Mouse (Mus musculus) embryo, embryonic 10.5 days (tissue): Measurements from ENCODE around the gene Lmx1b.

Experiments
- DNase-seq: peaks from one replicate; pipeline ENCODE4 v3.0.0-alpha.2; 2015; ENCODE audit warnings: low spot score

Lmx1b gene

GRCm38 (mm10) chr2:33582457-33583060 is 57.8 kb downstream of the Lmx1b start:
- DNase-seq = peak; percentile 59

DNA sequence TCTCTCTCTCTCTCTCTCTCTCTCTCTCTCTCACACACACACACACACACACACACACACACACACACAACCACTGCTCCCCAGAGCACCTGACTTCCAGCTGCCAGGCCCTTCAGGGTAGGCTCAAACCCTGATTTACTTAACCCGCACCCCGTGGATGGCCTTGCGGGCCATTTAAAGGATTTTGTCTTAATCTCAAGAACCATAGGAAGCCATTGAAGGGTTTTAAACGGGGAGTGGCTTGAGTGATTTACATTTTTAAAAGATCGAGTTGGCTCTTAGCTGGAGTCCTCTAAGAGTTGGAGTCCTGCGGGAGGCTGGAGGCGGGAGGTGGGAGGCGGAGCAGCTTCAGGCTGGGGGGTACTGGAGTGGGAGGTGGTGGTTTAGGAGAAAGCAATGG is 58.4 kb downstream of the Lmx1b start:
- peak; percentile 23 for DNase-seq

GRCm38 (mm10) chr2:33581449-33581777 is 58.9 kb downstream of the Lmx1b start:
- DNase-seq = peak; percentile 48

- DNase-seq = peak; percentile 49
Measured at GRCm38 (mm10) chr2:33580697-33581448, 59.4 kb downstream of the Lmx1b start.

DNA sequence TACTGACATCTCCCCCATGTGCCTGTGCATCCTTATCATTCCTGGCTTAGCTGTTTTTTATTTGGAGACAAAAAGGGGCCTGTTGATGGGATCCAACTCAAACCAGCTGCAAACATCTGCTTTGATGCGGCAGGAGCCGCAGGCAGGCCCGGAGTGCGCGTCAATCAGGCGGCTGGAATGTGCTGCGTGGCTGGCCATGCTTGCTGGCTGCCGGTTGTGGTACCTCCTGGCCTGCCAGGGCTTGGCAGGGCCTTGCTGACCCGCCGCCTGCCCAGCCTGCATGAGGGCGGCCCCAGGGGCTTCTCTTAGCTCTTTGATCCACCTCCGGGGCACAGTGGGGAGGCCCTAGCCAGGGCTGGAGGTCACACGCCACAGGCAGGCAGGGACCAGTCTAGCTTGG is 64.9 kb downstream of the Lmx1b start:
- no peak for DNase-seq

GRCm38 (mm10) chr2:33573075-33573474 is 67.2 kb downstream of the Lmx1b start:
- DNase-seq = no peak

GRCm38 (mm10) chr2:33571219-33571824 is 69.0 kb downstream of the Lmx1b start:
- DNase-seq = no peak

DNA sequence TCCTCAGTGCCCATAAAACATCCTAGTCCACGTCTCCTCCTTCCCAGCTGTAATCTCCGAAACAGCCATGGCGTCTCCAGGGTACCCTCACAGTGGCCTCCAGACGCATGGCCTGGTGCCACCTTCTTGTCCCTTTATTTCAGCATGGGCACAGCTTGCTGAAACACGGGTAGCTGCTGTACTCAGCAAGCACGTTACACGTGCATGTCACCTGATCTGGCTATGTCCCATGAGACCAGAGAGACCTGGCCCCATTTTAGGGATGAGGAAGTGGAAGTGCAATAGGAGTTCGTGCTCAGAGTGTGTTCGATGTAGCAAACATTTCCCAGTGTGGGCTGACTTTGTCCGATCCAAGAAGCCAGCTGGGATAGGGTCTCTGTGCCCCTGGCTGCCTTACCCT is 70.6 kb downstream of the Lmx1b start:
- DNase-seq = no peak

- peak; percentile 79 for DNase-seq
Measured at GRCm38 (mm10) chr2:33569240-33569639, 71.1 kb downstream of the Lmx1b start.

DNA sequence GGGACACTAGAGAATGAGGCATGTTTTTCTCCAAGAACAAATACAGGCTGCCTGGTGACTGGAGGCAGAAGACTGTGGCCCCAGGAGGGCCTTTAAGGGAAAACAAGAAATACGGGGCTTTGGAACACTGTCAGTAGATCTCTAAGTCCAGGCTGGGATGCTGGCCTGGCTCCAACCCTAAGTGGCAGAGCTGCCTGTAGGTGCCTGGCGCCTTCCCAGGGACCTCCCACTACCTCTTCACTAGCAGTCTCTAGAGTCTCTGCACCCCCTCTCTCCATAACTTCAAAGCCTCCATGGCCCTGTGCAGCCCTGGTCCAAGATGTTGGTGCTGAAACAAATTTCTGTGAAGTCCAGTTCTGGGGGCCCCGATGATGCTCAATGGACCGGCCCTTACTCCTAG is 74.4 kb downstream of the Lmx1b start:
- no peak for DNase-seq

- no peak for DNase-seq
Measured at GRCm38 (mm10) chr2:33564748-33565147, 75.6 kb downstream of the Lmx1b start.

GRCm38 (mm10) chr2:33559752-33560151 is 80.6 kb downstream of the Lmx1b start:
- DNase-seq = peak; percentile 79

- no peak for DNase-seq
Measured at GRCm38 (mm10) chr2:33559334-33559733, 81.0 kb downstream of the Lmx1b start.

DNA sequence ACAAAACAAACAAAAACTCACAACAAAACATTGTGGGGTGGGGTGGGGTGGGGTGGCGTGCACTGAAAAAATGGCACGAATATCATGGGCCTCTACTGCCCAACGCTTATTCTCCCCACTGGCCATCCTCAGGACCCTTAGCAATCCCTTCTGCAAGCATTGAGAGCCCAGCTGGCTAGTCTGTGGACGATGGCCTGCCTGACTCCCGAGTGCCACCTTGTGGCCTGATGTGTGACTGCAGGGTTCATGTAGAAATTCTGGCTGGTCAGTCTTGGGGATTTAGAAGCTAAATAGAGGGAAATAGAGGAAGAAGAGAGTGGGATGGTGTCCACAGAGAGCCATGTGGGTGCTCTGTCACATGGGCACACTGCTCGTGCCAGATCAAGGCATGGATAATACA is 82.1 kb downstream of the Lmx1b start:
- DNase-seq = peak; percentile 89

DNA sequence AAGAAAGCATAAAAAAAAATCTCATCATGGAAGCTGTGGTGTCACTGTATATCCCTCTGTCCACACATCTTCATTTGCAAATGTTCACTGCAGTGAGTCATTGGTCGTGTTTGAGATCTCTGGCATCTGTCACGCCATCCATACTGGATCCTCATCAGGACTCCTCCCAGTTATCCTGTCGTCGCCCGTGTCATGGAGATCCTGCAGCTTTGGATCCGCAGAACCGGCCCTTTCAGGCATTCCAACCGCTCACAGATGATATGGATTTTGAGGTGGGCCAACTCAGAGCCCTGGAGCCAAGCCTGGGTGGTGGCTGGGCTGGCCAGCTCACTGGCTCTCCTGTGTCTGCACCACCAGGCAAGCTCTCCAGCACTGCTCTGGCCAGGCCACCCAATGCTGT is 84.7 kb downstream of the Lmx1b start:
- no peak for DNase-seq

- DNase-seq = no peak
Measured at GRCm38 (mm10) chr2:33552672-33553071, 87.6 kb downstream of the Lmx1b start.

- no peak for DNase-seq
Measured at GRCm38 (mm10) chr2:33547595-33547994, 92.7 kb downstream of the Lmx1b start.

- DNase-seq = peak; percentile 53
Measured at GRCm38 (mm10) chr2:33546879-33547278, 93.4 kb downstream of the Lmx1b start.

DNA sequence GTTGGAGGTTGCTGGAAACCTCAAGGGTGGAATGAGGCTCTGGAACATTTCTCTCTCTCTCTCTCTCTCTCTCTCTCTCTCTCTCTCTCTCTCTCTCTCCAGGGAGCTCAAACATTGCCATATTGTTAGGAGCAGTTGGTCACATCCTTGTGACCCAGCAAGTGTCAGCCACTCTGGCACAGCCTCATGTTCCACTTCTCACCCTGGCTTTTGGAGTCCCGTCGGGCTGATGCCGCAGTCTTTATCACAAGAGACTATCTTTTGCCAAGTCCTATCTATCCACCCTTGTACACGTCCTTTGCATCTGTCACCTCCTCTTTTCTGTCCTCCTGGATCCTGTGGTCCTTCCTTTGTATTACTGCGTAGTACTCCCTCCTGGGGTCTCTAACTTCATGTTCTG is 94.3 kb downstream of the Lmx1b start:
- DNase-seq = no peak

DNA sequence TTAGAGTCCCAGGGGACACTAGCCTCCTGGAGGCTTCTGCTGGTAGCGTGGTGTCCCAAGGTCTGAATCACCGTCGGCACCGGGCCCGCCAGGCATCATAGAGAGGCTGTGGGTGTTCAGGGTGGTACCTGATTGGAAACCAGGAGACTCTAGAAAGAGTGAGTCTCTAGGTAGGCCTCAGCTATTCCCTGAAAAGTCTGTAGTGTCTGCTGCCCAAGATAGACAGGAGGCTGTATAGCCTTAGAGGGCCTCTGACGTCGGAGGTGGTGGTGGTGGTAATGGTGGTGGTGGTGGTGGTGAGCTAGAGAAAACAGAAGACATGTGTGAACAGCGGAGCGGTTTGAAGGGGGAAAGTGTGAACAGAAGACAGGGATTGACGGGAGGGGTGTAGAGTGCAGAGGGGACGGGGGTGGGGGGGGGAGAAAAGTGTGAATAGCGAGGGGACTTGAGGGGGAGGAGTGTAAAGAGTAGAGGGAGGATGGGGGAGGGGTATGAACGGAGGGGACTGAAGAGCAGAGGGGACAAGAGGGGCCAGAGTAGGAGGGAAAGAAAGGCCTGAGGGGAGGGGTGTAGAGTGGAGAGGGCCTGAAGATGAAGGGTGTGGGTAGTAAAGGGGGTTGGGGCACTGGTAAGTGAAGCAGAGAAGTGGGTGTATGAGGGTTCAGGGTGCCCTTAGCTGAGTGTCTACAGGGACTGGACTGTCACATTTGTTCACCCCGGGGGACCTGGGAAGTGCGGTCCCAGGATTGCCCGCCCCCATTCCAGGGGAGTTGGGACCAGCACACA is 95.3 kb downstream of the Lmx1b start:
- no peak for DNase-seq

DNA sequence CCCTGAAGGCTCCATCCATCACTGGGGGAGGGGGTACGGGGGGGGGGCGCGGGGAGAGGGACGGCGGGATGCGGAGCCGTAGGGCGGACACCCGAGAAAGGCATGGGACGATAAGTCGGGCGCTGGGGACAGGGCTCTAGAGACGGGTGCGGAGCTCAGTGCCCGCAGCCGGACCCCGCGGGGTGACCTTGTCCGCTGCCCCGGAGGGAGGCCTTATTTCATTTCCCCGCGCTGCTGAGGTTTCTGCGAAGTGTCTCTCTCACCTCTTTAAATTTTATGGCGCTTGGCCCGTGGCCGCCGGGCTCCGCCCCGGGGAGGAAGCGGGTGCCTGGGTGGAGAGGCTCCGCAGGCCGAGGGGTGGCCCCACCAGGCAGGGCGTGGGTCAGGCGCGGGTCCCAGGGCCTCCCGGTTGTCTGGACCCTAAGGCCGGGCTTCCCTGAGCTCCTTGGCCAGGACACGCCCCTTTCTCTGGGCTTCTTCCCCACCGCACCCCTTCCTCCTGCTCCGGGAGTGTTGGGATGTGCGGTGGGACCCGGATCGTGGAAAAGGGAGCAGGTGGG is 96.0 kb downstream of the Lmx1b start:
- peak; percentile 34 for DNase-seq

DNA sequence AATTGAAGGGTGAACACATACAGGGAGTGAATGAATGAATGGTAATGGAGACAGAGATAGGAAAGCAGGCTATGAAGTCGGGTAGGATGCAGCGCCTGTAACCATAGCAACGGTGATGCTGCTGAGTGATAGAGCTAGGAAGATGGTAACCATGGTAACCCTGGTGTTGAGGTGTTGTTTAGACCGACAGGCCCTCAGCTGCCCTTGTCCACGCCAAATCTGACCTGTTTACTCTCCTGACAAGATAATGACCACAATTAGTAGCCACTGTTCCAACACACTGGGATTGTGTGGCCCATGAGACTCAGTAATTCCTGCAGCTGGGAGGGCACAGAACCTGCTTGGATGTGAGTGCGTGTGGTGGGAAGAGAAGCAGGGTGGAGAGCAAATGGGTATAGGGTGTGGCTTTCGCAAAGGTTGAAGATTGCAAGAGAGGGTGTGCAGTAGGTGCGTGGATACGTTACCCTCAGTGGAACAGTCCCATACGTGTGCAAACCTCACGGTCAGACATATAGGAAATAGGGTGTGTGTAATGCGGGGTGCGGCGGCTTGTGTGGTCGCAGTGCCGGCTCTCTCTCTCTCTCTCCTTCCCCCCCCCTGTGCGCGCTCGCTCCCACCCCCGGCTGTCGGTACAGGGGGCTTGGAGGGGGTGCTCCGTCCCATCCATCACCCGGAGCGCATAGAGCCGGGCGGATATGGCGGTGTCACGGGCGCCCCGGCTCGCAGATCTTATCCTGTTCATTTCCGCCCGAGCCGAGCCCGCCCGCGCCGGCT is 96.7 kb downstream of the Lmx1b start:
- DNase-seq = peak; percentile 87
